Mouse (Mus musculus) midbrain, embryonic 16.5 days (tissue): ENCODE measurements around the gene Pde5a. TPM values are rescaled to one million over a fixed set of nuclear protein-coding genes. Genes with fewer than 3 reads are reported as not detected.

ENCODE experiments used
- ATAC-seq: fragments of 200-750 bp; cut with Nextera tagmentation; 2 replicates; pipeline ENCODE4 v1.8.0; 2017; ENCODE audit warnings: moderate TSS enrichment
- H3K27ac ChIP-seq: fragments of 300-500 bp; sonication (generic); 2 replicates; pipeline ENCODE4 v1.5.1; 2014; ENCODE audit warnings: mild to moderate bottlenecking, low read length, mixed read lengths
- H3K27me3 ChIP-seq: fragments of 300-500 bp; sonication (generic); 2 replicates; pipeline ENCODE4 v1.6.1; 2014; ENCODE audit warnings: low read depth, low read length, mixed read lengths; ENCODE audit not compliant: control insufficient read depth, insufficient read depth
- H3K36me3 ChIP-seq: fragments of 300-500 bp; sonication (generic); 2 replicates; pipeline ENCODE4 v1.6.1; 2014; ENCODE audit warnings: mild to moderate bottlenecking, low read length, moderate library complexity, mixed read lengths; ENCODE audit not compliant: control insufficient read depth, insufficient read depth
- H3K4me1 ChIP-seq: fragments of 300-500 bp; sonication (generic); 2 replicates; pipeline ENCODE4 v1.6.1; 2014; ENCODE audit warnings: mild to moderate bottlenecking, low read length, mixed read lengths; ENCODE audit not compliant: control insufficient read depth, insufficient read depth
- H3K4me2 ChIP-seq: fragments of 300-500 bp; sonication (generic); 2 replicates; pipeline ENCODE4 v1.6.1; 2014; ENCODE audit warnings: mild to moderate bottlenecking, low read length, mixed read lengths
- H3K4me3 ChIP-seq: fragments of 300-500 bp; sonication (generic); 2 replicates; pipeline ENCODE4 v1.5.1; 2014; ENCODE audit warnings: low read depth, mild to moderate bottlenecking, low read length, moderate library complexity, mixed read lengths
- H3K9ac ChIP-seq: fragments of 300-500 bp; sonication (generic); 2 replicates; pipeline ENCODE4 v1.6.1; 2014; ENCODE audit warnings: low read depth, low read length, mixed read lengths
- H3K9me3 ChIP-seq: fragments of 300-500 bp; sonication (generic); replicated peaks from 2 replicates; pipeline ENCODE4 v1.6.1; 2014; ENCODE audit warnings: mild to moderate bottlenecking, low read length, mixed read lengths; ENCODE audit not compliant: control insufficient read depth, poor library complexity, severe bottlenecking
- WGBS: fragments of 180-500 bp; shearing (Covaris S2); extraction: QIAGEN DNeasy Blood & Tissue Kit; methylation state at CpG from one replicate; pipeline ENCODE4 v1.1.7; 2014; 5-methylcytosine and 5-hydroxymethylcytosine counted together
- polyA plus RNA-seq: library from polyadenylated mRNA; unstranded; fragments of >200 nt; fragmentation: Nextera tagmentation; extraction: Ambion mirVana; gene quantifications from 2 replicates; pipeline ENCODE4 v1.2.1, GENCODE M21; 2015

Gene Pde5a
- polyA plus RNA-seq, 1 experiment from 2014 or later = 1.6 TPM

DNA sequence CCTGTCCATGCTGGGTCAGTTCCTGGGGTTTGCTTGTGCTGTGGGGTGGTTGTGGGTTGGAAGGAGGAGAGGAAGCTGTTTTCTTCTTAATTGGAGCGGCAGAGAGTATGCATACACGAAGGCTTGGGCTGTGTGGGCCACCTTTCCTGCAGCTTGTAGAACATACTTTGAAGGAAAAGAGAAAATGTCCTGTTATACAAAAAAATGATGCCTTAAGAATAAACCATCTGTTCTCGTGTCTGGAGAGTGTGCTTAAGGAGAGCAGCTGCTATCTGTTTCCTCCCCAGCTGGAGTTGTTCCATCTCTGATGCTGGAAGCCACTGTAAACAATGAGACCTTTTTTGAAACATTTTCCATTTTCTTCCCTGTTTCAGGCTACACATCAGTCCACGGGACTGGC lies 85.8 kb downstream of the Pde5a start:
- Histone ChIP-seq H3K27ac (no peak overlapping the region), H3K4me2 (no peak overlapping the region), H3K4me3 (no peak overlapping the region), H3K36me3 (no peaks in the 10 kb centered on the region), H3K9me3 (no peaks in the 10 kb centered on the region), H3K4me1 (no peaks in the 10 kb centered on the region), H3K27me3 (no peaks in the 10 kb centered on the region), H3K9ac (no peak overlapping the region)
- no peak for ATAC-seq
- 70% methylated on average over 4 of the region's 4 CpGs for WGBS

DNA sequence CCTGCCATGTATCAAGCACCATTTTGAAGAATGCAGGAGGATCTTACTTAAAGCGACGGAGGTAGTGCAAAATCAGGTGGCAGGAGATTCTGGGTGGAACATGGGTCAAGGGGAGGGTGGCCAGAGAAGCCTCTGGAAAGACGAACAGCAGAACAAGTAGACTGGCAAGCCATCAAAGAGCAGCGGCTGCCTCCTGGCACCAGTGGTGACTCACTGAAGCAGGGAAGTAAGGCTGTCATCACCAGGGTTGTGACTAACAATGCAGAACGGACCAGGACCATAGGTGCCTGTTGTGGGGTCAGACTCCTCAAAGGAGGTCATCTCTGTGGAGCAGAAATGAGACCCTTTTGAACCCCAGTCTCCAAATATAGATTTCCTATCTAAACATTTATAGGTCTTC lies 89.5 kb downstream of the Pde5a start:
- Histone ChIP-seq H3K9ac (no peak overlapping the region), H3K27ac (no peak overlapping the region), H3K4me3 (no peak overlapping the region), H3K9me3 (no peaks in the 10 kb centered on the region), H3K4me2 (no peak overlapping the region), H3K36me3 (no peaks in the 10 kb centered on the region), H3K4me1 (no peaks in the 10 kb centered on the region), H3K27me3 (no peaks in the 10 kb centered on the region)
- no peak for ATAC-seq
- 89% methylated on average over 5 of the region's 5 CpGs for WGBS

DNA sequence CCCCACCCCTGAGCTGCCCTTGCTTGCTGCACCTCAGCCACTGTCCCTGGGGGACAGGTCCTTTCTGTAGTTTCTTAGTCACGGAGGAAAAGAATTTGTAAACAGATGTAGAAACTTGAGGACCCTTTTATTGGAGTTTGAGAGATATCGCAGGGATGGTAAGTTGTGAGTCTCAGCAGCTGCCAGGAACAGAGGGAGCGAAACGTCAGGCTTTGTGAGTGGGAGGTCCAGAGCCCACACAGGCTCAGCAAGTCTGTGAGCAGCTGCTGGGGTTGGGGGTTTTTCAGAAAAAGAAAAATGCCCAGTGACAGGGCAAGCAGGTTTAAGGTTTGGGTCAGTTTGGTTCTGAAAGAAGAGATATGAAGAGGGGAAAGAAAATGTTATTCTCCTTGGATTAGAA lies 92.0 kb downstream of the Pde5a start:
- WGBS = 49% methylated on average over 4 of the region's 4 CpGs
- Histone ChIP-seq H3K4me3 (no peak overlapping the region), H3K36me3 (no peaks in the 10 kb centered on the region)

DNA sequence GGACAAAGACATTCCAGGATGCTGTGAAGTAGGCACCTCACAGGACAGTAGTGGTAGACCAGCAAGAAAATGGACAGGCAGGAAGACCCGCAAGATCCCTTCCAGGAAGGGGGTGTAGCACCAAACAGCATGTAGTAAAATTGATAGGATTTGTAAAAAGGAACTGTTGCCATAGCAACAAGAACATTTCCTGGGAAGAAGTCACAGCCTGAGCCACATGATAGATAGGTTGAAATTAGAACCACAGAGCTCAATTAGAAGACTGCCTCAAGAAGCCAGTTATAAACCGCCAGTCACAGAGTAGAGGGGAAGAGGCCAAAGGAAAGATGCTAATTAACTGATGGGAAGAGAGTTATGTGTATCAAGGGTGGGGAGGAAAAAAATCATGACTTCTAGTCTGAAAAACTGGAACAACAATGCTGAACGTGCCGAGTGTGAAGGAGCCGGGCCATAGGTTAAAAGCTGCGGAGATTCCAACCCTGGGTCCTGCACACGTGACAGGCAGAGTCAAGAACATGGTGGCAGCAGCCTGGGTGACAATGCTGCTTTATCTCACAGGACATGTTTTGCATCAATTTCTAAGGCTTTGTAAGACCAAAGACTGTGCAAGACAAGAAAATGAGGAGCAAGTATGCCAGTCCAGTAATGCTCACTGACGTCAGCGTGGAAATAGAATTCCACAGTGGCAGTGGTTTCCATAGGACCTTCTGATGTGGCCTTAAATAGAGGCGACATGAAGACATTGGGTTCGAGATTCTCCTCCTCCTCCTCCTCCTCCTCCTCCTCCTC lies 99.7 kb downstream of the Pde5a start:
- 68% methylated on average over 11 of the region's 11 CpGs for WGBS
- peak overlapping the region; percentile 63 for H3K27ac ChIP-seq
- no peaks in the 10 kb centered on the region for H3K36me3 ChIP-seq
- H3K4me3 ChIP-seq = no peak overlapping the region
- H3K4me1 ChIP-seq = peaks cover 7% of the 10 kb centered on the region
- 0 out of 2 replicates have a peak overlapping the region, but pooled peaks have one; percentile 21 for H3K4me2 ChIP-seq
- peak; percentile 77 for ATAC-seq
- no peaks in the 10 kb centered on the region for H3K9me3 ChIP-seq
- H3K9ac ChIP-seq = no peak overlapping the region
- no peaks in the 10 kb centered on the region for H3K27me3 ChIP-seq

More for the DNA sequence above, 92.0 kb downstream of the Pde5a start:
- no peak overlapping the region for H3K9ac ChIP-seq
- no peaks in the 10 kb centered on the region for H3K9me3 ChIP-seq
- H3K27ac ChIP-seq = no peak overlapping the region
- ATAC-seq = no peak
- H3K4me2 ChIP-seq = no peak overlapping the region
- no peaks in the 10 kb centered on the region for H3K27me3 ChIP-seq
- H3K4me1 ChIP-seq = no peaks in the 10 kb centered on the region

DNA sequence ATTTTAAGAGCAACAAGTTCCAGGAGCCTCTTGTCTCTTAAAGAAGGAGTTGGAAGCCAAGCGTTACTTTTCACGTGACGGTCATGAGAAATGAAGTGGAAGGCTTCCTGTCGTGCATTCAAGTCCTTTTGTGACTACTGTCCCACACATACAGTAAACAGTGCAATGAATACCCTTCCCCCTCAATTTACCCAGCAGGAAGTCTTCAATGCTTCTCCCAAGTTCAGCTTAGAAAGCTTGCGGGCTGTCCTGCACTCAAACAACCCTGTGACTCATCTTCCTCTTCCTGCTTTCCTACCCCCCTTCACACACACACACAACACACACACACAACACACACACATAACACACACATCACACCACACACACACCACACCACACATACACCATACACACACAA lies 105.8 kb downstream of the Pde5a start:
- H3K27ac ChIP-seq = no peak overlapping the region
- no peak overlapping the region for H3K4me2 ChIP-seq
- 66% methylated on average over 5 of the region's 5 CpGs for WGBS
- no peaks in the 10 kb centered on the region for H3K4me1 ChIP-seq
- no peak overlapping the region for H3K4me3 ChIP-seq
- no peaks in the 10 kb centered on the region for H3K9me3 ChIP-seq
- no peaks in the 10 kb centered on the region for H3K27me3 ChIP-seq
- no peak for ATAC-seq
- no peak overlapping the region for H3K9ac ChIP-seq
- H3K36me3 ChIP-seq = no peaks in the 10 kb centered on the region

DNA sequence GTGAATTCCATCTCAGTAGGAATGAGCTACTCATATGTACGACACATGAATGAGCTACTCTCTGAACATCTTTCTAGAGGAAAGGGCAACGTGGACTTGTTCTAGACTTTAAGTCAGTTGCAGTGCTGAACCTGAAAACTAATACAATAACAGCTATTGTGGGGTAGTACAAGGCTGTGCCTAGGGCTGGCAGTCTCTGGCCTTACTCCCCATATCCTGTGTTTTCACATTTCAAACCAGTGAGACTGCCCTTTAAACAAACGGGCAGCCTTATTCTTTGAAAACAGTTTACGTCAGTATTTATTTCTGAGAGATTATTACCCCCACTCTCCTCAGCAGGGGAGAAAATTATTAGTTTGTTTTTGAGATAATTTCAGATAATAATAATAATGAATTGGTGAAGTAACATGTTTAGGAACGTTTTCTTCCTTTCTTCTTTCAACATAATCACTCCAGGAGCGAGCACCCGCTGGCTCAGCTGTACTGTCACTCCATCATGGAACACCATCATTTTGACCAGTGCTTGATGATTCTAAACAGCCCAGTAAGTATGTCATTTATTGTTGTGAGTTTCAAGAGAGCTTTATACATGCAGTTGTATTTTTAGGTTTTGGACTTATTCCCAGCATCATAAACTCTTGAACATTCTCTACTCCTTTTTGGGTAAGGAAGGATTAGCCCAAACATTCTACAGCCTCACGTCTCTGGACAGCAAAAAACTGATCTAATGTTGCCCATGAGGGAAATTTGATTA lies 106.5 kb downstream of the Pde5a start:
- Histone ChIP-seq H3K4me1 (no peaks in the 10 kb centered on the region), H3K27ac (no peak overlapping the region), H3K9me3 (no peaks in the 10 kb centered on the region), H3K4me3 (no peak overlapping the region), H3K4me2 (no peak overlapping the region), H3K36me3 (no peaks in the 10 kb centered on the region), H3K9ac (no peak overlapping the region), H3K27me3 (no peaks in the 10 kb centered on the region)
- ATAC-seq = no peak
- 87% methylated on average over 8 of the region's 8 CpGs for WGBS

DNA sequence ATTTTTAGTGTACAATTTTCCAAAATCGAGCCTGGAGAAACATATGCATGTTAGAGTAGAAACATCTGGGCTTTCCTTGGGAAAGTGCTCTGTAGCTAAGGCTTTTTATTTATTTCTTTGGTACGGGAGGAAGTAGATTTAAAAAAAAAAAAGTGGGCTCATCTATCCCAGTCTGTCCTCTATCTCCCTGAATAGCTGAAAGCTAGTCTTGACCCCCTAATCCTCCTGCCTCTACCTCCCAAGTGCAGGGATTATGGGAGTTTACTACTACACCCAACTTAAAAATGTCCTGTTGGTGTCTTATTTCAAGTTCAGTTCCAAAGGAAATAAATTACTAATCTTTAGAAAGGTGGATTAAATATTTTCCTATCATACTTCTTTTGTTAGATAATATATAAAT lies 108.9 kb downstream of the Pde5a start:
- ATAC-seq = no peak
- Histone ChIP-seq H3K27ac (no peak overlapping the region), H3K36me3 (no peaks in the 10 kb centered on the region), H3K9me3 (no peaks in the 10 kb centered on the region), H3K27me3 (no peaks in the 10 kb centered on the region), H3K4me1 (no peaks in the 10 kb centered on the region), H3K9ac (no peak overlapping the region), H3K4me3 (no peak overlapping the region), H3K4me2 (no peak overlapping the region)
- WGBS = 83% methylated on average over 2 of the region's 2 CpGs

DNA sequence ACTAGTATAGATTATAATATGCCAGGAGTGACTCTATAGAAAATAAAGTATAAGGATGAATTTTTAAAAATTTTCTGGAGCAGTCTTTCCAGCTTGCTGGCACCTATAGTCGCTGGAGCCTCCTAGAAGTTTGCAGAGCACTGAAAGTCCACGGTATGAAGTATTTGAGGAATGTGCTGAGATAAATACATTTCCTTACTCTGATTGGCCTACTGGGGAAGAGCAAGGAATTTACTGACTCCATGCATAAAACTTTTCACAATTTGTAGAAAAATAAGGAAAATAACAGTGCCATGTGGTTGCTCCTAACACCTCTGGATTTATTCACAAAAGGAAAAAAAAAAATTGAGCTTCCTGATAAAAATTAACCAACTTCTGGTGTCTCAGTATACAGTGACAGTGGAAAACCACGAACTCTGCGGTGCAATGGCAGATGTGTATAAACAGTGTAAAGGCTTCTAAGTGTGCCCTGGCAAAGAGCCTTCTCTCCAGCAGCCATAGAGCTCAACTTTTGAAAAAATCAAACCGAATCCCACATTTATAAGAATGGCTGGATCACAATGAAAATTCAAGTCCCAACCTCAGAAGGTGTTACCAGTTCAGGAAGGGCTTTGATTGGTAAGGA lies 119.8 kb downstream of the Pde5a start:
- H3K9ac ChIP-seq = no peak overlapping the region
- 84% methylated on average over 5 of the region's 5 CpGs for WGBS
- H3K27me3 ChIP-seq = no peaks in the 10 kb centered on the region
- no peaks in the 10 kb centered on the region for H3K9me3 ChIP-seq
- no peaks in the 10 kb centered on the region for H3K36me3 ChIP-seq
- ATAC-seq = no peak
- H3K4me3 ChIP-seq = no peak overlapping the region
- H3K4me2 ChIP-seq = no peak overlapping the region
- H3K27ac ChIP-seq = no peak overlapping the region
- H3K4me1 ChIP-seq = no peaks in the 10 kb centered on the region

DNA sequence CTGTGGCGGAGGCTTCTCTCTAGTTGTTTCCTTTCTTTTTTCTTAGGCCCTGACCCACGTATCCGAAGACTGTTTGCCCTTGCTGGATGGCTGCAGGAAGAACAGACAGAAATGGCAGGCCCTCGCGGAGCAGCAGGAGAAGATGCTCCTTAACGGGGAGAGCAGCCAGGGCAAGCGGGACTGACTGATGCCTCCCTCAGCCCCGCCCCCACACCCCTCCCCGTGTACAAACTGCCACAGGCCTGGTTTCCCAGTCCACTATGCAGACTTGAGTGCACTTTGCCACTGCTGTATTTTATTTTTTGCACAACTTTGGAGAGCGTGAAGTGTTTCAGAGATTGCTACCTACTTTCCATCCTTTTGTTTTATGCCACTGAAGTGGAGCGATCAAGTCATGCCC lies 126.4 kb downstream of the Pde5a start:
- H3K4me3 ChIP-seq = no peak overlapping the region
- 47% methylated on average over 11 of the region's 11 CpGs for WGBS

More for the DNA sequence above, 126.4 kb downstream of the Pde5a start:
- Histone ChIP-seq H3K9me3 (no peaks in the 10 kb centered on the region), H3K27me3 (no peaks in the 10 kb centered on the region), H3K27ac (no peak overlapping the region), H3K4me1 (no peaks in the 10 kb centered on the region), H3K36me3 (no peaks in the 10 kb centered on the region), H3K4me2 (no peak overlapping the region), H3K9ac (no peak overlapping the region)
- ATAC-seq = no peak
